Mouse (Mus musculus) bone marrow macrophage, adult 2 months (primary cell): Measurements from ENCODE around the gene Dcn.

Experiments used
- CTCF ChIP-seq: IDR thresholded peaks from 2 replicates; pipeline ENCODE4 v1.5.1; 2012; ENCODE audit warnings: low read depth, mild to moderate bottlenecking, low read length, moderate library complexity
- POLR2A ChIP-seq: IDR thresholded peaks from 2 replicates; pipeline ENCODE4 v1.6.1; 2012; ENCODE audit warnings: mild to moderate bottlenecking, low read depth, low read length, borderline replicate concordance

GRCm38 (mm10) chr10:97492367-97492980 is 13.1 kb downstream of the Dcn start:
- no peak for TF ChIP-seq CTCF
- no peak for TF ChIP-seq POLR2A
